Mouse (Mus musculus): ENCODE results near the gene Gm10959.
A peak's percentile ranks its signal among the peaks of the same experiment; 100 is the strongest.

The Gm10959 gene

DNA sequence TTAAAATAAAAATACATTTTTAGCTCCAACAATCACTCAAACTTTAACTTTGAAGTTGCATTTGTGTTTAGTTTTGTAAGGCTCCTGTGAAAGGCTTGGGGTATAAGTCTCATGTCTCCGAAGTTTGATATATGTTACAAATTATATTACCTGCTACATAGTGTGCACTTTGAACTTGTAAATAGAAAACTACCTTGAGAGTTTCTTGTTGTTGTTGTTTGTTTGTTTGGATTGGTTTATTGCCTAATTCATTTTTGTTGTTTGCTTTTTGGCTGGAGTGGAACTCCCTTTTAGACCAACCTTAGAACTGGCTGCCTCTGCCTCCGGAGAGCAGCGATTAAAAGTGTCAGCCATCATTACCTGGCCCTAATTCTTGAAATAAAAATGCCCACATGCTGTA, 24.4 kb downstream of the Gm10959 start, which contains the start of gene Fabp2:
Gene Fabp2 (plus strand): TSS at position 301 of the 400 bp plus-strand sequence.
- no peak for DNase-seq (ENCODE audit: extremely low read depth, low read depth)

DNA sequence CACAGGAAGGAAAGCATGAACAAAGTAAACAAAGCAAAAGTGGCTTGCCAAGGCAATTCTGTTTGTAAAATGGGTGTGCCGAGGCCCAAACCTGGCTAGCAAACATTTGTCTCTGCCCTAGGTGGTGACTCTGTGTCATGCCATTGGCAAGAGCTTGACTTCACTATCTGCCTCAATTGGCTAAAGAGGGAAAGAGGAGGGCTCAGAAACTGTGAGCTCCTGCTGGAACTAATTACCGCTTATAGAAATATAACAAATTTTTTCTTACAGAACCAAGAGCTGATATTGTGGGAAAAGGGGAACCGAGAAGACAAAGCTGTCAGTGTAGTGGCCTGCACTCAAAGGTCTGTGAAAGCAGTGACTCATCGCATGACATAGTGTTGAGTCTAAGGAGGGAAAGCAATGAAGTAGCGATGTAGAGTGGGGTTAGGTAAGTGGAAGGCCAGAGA, 30.8 kb downstream of the Gm10959 start:
- DNase-seq (ENCODE audit: extremely low read depth, low read depth), result peak; percentile 6

DNA sequence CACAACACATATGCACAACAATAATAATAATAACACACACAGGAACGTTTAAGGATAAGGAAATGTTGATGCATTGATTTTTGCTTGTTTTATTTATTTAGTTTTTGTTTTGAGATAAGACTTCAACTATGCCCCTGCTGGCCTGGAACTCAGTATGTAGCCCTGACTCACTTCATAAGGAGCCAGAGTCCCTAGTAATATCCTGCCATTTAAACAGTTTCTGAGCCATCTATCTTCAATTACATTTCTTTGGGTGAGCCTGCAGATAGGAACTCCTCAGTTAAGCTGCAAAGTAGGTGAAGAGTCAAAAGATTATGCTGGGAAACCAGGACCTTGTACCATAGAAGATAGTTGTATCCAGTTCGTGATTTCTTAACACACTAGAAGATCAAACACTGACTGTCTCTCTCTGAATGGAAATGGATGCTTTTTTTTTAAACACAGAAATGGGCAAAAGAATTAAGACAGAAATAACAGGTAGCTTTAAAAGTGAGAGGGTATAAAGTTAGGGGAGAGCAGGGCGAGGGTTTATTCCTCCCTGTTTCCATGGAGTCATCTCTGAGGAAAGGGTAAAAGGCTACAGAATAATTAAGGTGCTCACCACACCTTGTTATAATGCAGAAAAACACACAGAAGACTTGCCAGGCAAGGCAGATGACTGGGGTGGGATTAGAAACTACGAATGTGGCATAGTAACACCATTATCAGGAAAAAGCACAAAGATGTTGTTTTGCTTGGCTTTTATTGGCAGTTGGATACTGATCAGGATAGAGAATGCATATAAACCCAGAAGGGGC, 31.5 kb downstream of the Gm10959 start:
- DNase-seq (ENCODE audit: extremely low read depth, low read depth), result no peak

- DNase-seq (ENCODE audit: extremely low read depth, low read depth), result no peak
Measured at GRCm38 (mm10) chr3:122878705-122879315, 40.4 kb downstream of the Gm10959 start.

- DNase-seq (ENCODE audit: extremely low read depth, low read depth), result no peak
Measured at GRCm38 (mm10) chr3:122877543-122877942, 41.6 kb downstream of the Gm10959 start.

GRCm38 (mm10) chr3:122876870-122877269, 42.3 kb downstream of the Gm10959 start:
- no peak for DNase-seq (ENCODE audit: extremely low read depth, low read depth)

DNA sequence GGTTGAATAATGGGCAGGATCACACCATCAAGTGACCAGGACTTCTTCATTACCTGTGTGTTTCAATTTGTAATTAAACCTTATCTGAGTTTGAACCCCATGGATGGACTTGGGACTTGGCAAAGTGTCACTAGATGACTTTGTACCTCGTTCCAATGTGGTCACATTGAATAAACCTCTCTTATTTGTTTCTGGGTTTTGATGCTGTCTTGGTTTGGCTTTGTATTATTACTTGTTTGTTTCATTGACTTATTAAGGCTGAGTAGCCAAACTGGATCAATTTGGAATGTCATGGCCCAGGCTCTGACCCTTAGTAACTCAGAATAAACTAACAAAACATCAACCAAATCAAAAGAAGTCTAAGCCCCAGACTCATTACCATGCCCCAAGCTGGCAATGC, 47.6 kb downstream of the Gm10959 start:
- DNase-seq (ENCODE audit: extremely low read depth, low read depth), result no peak

DNA sequence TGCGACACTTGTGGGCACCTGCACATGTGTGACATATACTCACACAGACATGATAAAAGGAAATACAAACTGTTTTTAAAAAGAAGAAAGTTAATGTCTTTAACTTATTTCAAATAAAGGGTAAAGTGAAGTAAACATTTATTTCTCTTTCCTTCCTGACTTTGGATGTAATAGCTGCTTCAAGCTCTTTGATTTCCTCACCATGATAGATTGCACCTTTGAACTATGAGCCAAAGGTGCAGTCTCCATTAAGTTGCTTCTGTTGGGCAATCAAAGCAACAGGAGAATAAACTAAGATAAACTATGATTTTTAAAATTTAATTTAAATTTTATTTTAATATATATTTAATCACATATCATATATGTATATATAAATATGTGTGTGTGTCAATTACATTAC, 50.9 kb downstream of the Gm10959 start:
- no peak for DNase-seq (ENCODE audit: extremely low read depth, low read depth)

- DNase-seq (ENCODE audit: extremely low read depth, low read depth), result no peak
Measured at GRCm38 (mm10) chr3:122865092-122865491, 54.1 kb downstream of the Gm10959 start.
